In genomic region chr7:3368311-3368710, GRCm38 (mm10) we compare ENCODE assay signal across 14 mouse cellular contexts. TPM values are rescaled to one million over a fixed set of nuclear protein-coding genes. Genes with fewer than 3 reads are reported as not detected.
DNase-seq lines count a peak whose midpoint lies in the region; ATAC-seq and TF ChIP-seq lines count a peak whose summit lies in the region.
"Had no signal": no experiment of that assay in that cellular context is flagged by ENCODE, and none has a peak within 500 bp of the region (broad histone marks: within the 10 kb centered on the region; RNA-seq: fewer than 3 reads in every experiment).

No protein-coding gene starts in this region.

- H3K36me3 ChIP-seq in heart, embryonic 14.5 days (ENCODE audit: control insufficient read depth, insufficient read depth, low read length): no peaks in the 10 kb centered on the region
- peaks cover 5% of the 10 kb centered on the region; the same call in 1 of the 2 replicates for H3K36me3 ChIP-seq in E14TG2a.4 (ENCODE audit: insufficient read depth, low read length)
- peaks cover 23% of the 10 kb centered on the region for H3K36me3 ChIP-seq in hindbrain, embryonic 12.5 days
- H3K36me3 ChIP-seq: lung, embryonic 15.5 days had no signal

- peaks cover 29% of the 10 kb centered on the region for H3K27me3 ChIP-seq in heart, embryonic 14.5 days (ENCODE audit: control insufficient read depth, insufficient read depth, low read length)
- no peaks in the 10 kb centered on the region for H3K27me3 ChIP-seq in E14TG2a.4 (ENCODE audit: insufficient read depth, low read length)
- H3K27me3 ChIP-seq in hindbrain, embryonic 12.5 days: peaks cover 29% of the 10 kb centered on the region

- no peaks in the 10 kb centered on the region for H3K9me3 ChIP-seq in heart, embryonic 14.5 days (ENCODE audit: control insufficient read depth, low read length)
- no peaks in the 10 kb centered on the region for H3K9me3 ChIP-seq in E14TG2a.4 (ENCODE audit: low read length)
- H3K9me3 ChIP-seq in hindbrain, embryonic 12.5 days (replicated peaks): no peaks in the 10 kb centered on the region
- H3K9me3 ChIP-seq: lung, embryonic 15.5 days had no signal

- no peak for TF ChIP-seq CTCF in E14TG2a.4 (conservative IDR thresholded peaks at IDR 0.05; ENCODE audit: low read length)
- TF ChIP-seq CTCF in brain, embryonic 14.5 days (IDR thresholded peaks at IDR 0.05; ENCODE audit: borderline replicate concordance, extremely low read depth, insufficient read depth, insufficient read length): no peak
- no peak for TF ChIP-seq CTCF in lung, adult 2 months (IDR thresholded peaks at IDR 0.05; ENCODE audit: insufficient read depth, low read length)

- peaks cover 6 to 14% of the 10 kb centered on the region in 2 experiments; a peak in 3 of 4 replicates for H3K4me1 ChIP-seq in heart, embryonic 14.5 days (ENCODE audit: control insufficient read depth in 2 of 2, insufficient read depth in 2 of 2, low read length in 2 of 2)
- peaks cover 82% of the 10 kb centered on the region for H3K4me1 ChIP-seq in E14TG2a.4 (replicated peaks; ENCODE audit: low read depth, low read length)
- H3K4me1 ChIP-seq in hindbrain, embryonic 12.5 days: peaks cover 6% of the 10 kb centered on the region
- H3K4me1 ChIP-seq in lung, adult 2 months (ENCODE audit: control insufficient read depth, insufficient read depth, low read length): peaks cover 2% of the 10 kb centered on the region; the same call in 1 of the 2 replicates

- no peak for DNase-seq in heart, adult 18-20 months
- peak; percentile 24 for DNase-seq in brain, embryonic 14.5 days (ENCODE audit: low read depth)
- DNase-seq in thymus, postnatal 4 days: no peak
- DNase-seq in lung, adult 2 months: no peak
- no peak for DNase-seq in spleen, postnatal 14 days (ENCODE audit: low spot score in 2 of 2)
- DNase-seq: cerebellum, adult 9-11 months; gastrocnemius, postnatal 36 days; thymus, postnatal 14 days had no signal

- H3K4me3 ChIP-seq in heart, embryonic 14.5 days (ENCODE audit: control insufficient read depth in 1 of 2, insufficient read depth in 1 of 2, low read depth in 1 of 2, low read length in 2 of 2): no peak overlapping the region
- H3K4me3 ChIP-seq in E14TG2a.4 (replicated peaks; ENCODE audit: low read length): peak overlapping the region; percentile 62
- no peak overlapping the region for H3K4me3 ChIP-seq in hindbrain, embryonic 12.5 days
- no peak overlapping the region for H3K4me3 ChIP-seq in lung, adult 2 months (replicated peaks; ENCODE audit: extremely low read depth, low read depth, low read length)
- H3K4me3 ChIP-seq: lung, embryonic 15.5 days had no signal

- TF ChIP-seq POLR2A in brain, embryonic 14.5 days (IDR thresholded peaks at IDR 0.05; ENCODE audit: borderline replicate concordance, extremely low read depth, insufficient read depth, insufficient read length, poor library complexity, severe bottlenecking): no peak
- no peak for TF ChIP-seq POLR2A in lung, adult 2 months (IDR thresholded peaks at IDR 0.05; ENCODE audit: borderline replicate concordance, extremely low read depth, low read depth, low read length)

- ATAC-seq in heart, embryonic 14.5 days (ENCODE audit: insufficient number of reproducible peaks, insufficient read depth, low FRiP score, low read depth): no peak
- peak; percentile 38; the same call in 1 of the 2 replicates for ATAC-seq in hindbrain, embryonic 12.5 days (ENCODE audit: low FRiP score)

- H3K9ac ChIP-seq in heart, embryonic 14.5 days (ENCODE audit: low read length): no peak overlapping the region
- H3K9ac ChIP-seq in hindbrain, embryonic 12.5 days: no peak overlapping the region
- H3K9ac ChIP-seq: lung, embryonic 15.5 days had no signal

- H3K4me2 ChIP-seq in heart, embryonic 14.5 days (ENCODE audit: low read length): peak overlapping the region; percentile 66
- H3K4me2 ChIP-seq in hindbrain, embryonic 12.5 days (replicated peaks): no peak overlapping the region

- no peak overlapping the region for H3K27ac ChIP-seq in heart, embryonic 14.5 days (replicated peaks in 1 of 2; ENCODE audit: control insufficient read depth in 1 of 2, insufficient read depth in 1 of 2, low read depth in 2 of 2, low read length in 2 of 2)
- no peak overlapping the region for H3K27ac ChIP-seq in hindbrain, embryonic 12.5 days
- H3K27ac ChIP-seq: lung, embryonic 15.5 days had no signal

- WGBS in heart, embryonic 14.5 days: 22% methylated on average over 12 of the region's 12 CpGs
- 30% methylated on average over 12 of the region's 12 CpGs for WGBS in hindbrain, embryonic 12.5 days
- 23% methylated on average over 12 of the region's 12 CpGs for WGBS in lung, adult 2 months

RNA-seq across cellular contexts. Expression of gene Cacng8, which starts 22.2 kb away (rescaled TPM):
- polyA plus RNA-seq in heart, embryonic 14.5 days (2014; fragmentation: Nextera tagmentation; extraction: Ambion mirVana): 0.28 and 0.63 TPM in 2 replicates
- not detected for total RNA-seq in heart, adult 18-20 months (2021)
- 22.4 and 26.3 TPM in 2 replicates for polyA plus RNA-seq in brain, embryonic 14.5 days (2012; rRNA removed)
- polyA plus RNA-seq in hindbrain, embryonic 12.5 days (2016; fragmentation: Nextera tagmentation; extraction: Ambion mirVana): 7.9 and 8.6 TPM in 2 replicates
- 0.37 TPM in 1 of 2 replicates, not detected in the other for polyA plus RNA-seq in lung, adult 2 months (2012; rRNA removed)
- total RNA-seq: gastrocnemius, postnatal 36 days; monocyte, adult 5-6 weeks had no signal

RNA-seq across cellular contexts. Expression of gene Cacng7, which starts 35.6 kb away (rescaled TPM):
- polyA plus RNA-seq in heart, embryonic 14.5 days (2014; fragmentation: Nextera tagmentation; extraction: Ambion mirVana): 0.39 and 0.88 TPM in 2 replicates
- 1 to 10 TPM; 3.7 to 4.6 TPM for total RNA-seq in heart, adult 18-20 months (2021)
- 145 and 171 TPM in 2 replicates for polyA plus RNA-seq in brain, embryonic 14.5 days (2012; rRNA removed)
- polyA plus RNA-seq in hindbrain, embryonic 12.5 days (2016; fragmentation: Nextera tagmentation; extraction: Ambion mirVana): 3.7 and 4.6 TPM in 2 replicates
- 3.3 and 7.4 TPM in 2 replicates for polyA plus RNA-seq in lung, adult 2 months (2012; rRNA removed)
- total RNA-seq: monocyte, adult 5-6 weeks had no signal

RNA-seq across cellular contexts. Expression of gene Cacng6, which starts 55.7 kb away (rescaled TPM):
- polyA plus RNA-seq in heart, embryonic 14.5 days (2014; fragmentation: Nextera tagmentation; extraction: Ambion mirVana): 19.0 and 19.1 TPM in 2 replicates
- total RNA-seq in heart, adult 18-20 months (2021): 1 to 10 TPM; 1.5 to 2.0 TPM
- polyA plus RNA-seq in brain, embryonic 14.5 days (2012; rRNA removed): 0.16 and 0.18 TPM in 2 replicates
- 0.27 and 1.4 TPM in 2 replicates for polyA plus RNA-seq in hindbrain, embryonic 12.5 days (2016; fragmentation: Nextera tagmentation; extraction: Ambion mirVana)
- polyA plus RNA-seq in lung, adult 2 months (2012; rRNA removed): 0.14 and 1.2 TPM in 2 replicates
- total RNA-seq: monocyte, adult 5-6 weeks had no signal
- polyA plus RNA-seq: intestine, embryonic 14.5 days; lung, embryonic 15.5 days had no signal

Comparison
In these comparisons a context has a peak if more than half of its experiments do, and no peak if none do; other contexts are left out.
1. RNA of gene Cacng7, which starts 35.6 kb away (polyA plus RNA-seq): 145 to 171 TPM in brain, embryonic 14.5 days; 3.3 to 7.4 TPM in lung, adult 2 months, 3.7 to 4.6 TPM in hindbrain, embryonic 12.5 days and 0.39 to 0.88 TPM in heart, embryonic 14.5 days; every median in the first group is over 10 times any median in the second.